Comparison of ENCODE assay signal across 8 mouse cellular contexts in the genomic region with DNA sequence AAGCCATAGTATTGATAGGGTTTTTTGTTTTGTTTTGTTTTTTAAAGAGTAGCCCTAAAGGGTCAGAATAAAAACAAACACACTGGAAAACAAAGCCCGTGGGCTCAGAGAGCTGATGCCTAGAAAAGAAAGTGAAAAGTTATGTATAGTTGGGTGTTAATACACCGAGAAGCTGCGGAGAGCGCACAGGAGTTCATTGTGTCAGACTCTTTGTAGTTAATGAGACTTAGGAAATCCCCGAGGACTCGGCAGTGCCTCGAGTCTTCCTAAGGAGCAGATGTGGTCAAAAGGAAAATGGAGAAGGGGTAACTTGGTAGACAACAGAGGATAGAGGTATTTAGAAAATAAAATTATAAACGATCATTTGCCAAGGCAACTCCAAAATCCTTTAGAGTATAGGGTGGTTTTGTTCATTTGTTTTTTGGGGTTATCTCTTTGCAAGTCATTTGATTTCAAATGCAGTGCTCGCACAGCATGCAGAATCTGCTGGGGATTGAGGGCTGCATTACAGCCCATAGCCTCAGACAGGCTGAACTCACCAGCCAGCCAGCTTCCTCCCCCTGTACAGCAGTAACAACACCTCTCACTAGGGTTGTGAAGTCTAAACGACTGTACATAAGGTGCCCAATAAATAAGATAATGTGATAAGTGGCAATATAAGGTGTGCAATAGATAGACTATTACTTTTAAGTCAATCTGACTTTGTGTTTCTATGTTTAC. TPM values are rescaled to one million over a fixed set of nuclear protein-coding genes. Genes with fewer than 3 reads are reported as not detected.
DNase-seq lines count a peak whose midpoint lies in the region; ATAC-seq lines count a peak whose summit lies in the region.

No protein-coding gene starts in this region.

- H3K9me3 ChIP-seq in megakaryocyte, embryonic 14.5 days: peaks cover 6% of the 10 kb centered on the region
- H3K9me3 ChIP-seq in forebrain, embryonic 11.5 days (ENCODE audit: control insufficient read depth, low read length): no peaks in the 10 kb centered on the region
- H3K9me3 ChIP-seq in limb, embryonic 13.5 days: no peaks in the 10 kb centered on the region
- H3K9me3 ChIP-seq in stomach, embryonic 15.5 days: no peaks in the 10 kb centered on the region

- no peaks in the 10 kb centered on the region for H3K36me3 ChIP-seq in megakaryocyte, embryonic 14.5 days (replicated peaks; ENCODE audit: low read length)
- no peaks in the 10 kb centered on the region for H3K36me3 ChIP-seq in forebrain, embryonic 11.5 days (ENCODE audit: control insufficient read depth, insufficient read depth, low read length)
- H3K36me3 ChIP-seq in limb, embryonic 13.5 days: peaks cover 24% of the 10 kb centered on the region
- H3K36me3 ChIP-seq in stomach, embryonic 15.5 days: peaks cover 10% of the 10 kb centered on the region; the same call in 1 of the 2 replicates

- under 1% methylated on average over 10 of the region's 10 CpGs for WGBS in forebrain, embryonic 11.5 days
- 2% methylated on average over 10 of the region's 10 CpGs for WGBS in limb, embryonic 13.5 days
- WGBS in stomach, embryonic 15.5 days: 9% methylated on average over 10 of the region's 10 CpGs

- ATAC-seq in megakaryocyte, adult 5-6 weeks (ENCODE audit: poor library complexity, severe bottlenecking): no peak
- peak; percentile 40; the same call in 1 of the 2 replicates for ATAC-seq in forebrain, embryonic 11.5 days (replicated peaks; ENCODE audit: low FRiP score)
- no peak for ATAC-seq in limb, embryonic 13.5 days (ENCODE audit: low FRiP score, low read depth)
- no peak for ATAC-seq in stomach, embryonic 15.5 days (ENCODE audit: insufficient read depth, low FRiP score, low read depth)

- peak overlapping the region; percentile 88 for H3K4me3 ChIP-seq in megakaryocyte, embryonic 14.5 days (replicated peaks)
- peak overlapping the region; percentile 34 for H3K4me3 ChIP-seq in forebrain, embryonic 11.5 days (ENCODE audit: low read depth, low read length)
- peak overlapping the region; percentile 42 for H3K4me3 ChIP-seq in limb, embryonic 13.5 days
- peak overlapping the region; percentile 37 for H3K4me3 ChIP-seq in stomach, embryonic 15.5 days (replicated peaks)

- peaks cover 43% of the 10 kb centered on the region for H3K27me3 ChIP-seq in megakaryocyte, embryonic 14.5 days (replicated peaks)
- no peaks in the 10 kb centered on the region for H3K27me3 ChIP-seq in forebrain, embryonic 11.5 days (ENCODE audit: control insufficient read depth, insufficient read depth, low read length)
- no peaks in the 10 kb centered on the region for H3K27me3 ChIP-seq in limb, embryonic 13.5 days
- H3K27me3 ChIP-seq in stomach, embryonic 15.5 days (replicated peaks): no peaks in the 10 kb centered on the region

- peaks cover 10% of the 10 kb centered on the region for H3K4me1 ChIP-seq in megakaryocyte, embryonic 14.5 days
- H3K4me1 ChIP-seq in forebrain, embryonic 11.5 days (replicated peaks; ENCODE audit: control insufficient read depth, insufficient read depth, low read length): peaks cover 5% of the 10 kb centered on the region
- peaks cover 14% of the 10 kb centered on the region for H3K4me1 ChIP-seq in limb, embryonic 13.5 days
- H3K4me1 ChIP-seq in stomach, embryonic 15.5 days: no peaks in the 10 kb centered on the region; the same call in 1 of the 2 replicates

- H3K4me2 ChIP-seq in forebrain, embryonic 11.5 days (ENCODE audit: low read depth, low read length, severe bottlenecking): peak overlapping the region; percentile 83
- H3K4me2 ChIP-seq in limb, embryonic 13.5 days (replicated peaks): peak overlapping the region; percentile 78
- H3K4me2 ChIP-seq in stomach, embryonic 15.5 days: peak overlapping the region; percentile 70

- H3K27ac ChIP-seq in forebrain, embryonic 11.5 days (ENCODE audit: low read depth, low read length): no peak overlapping the region
- no peak overlapping the region for H3K27ac ChIP-seq in limb, embryonic 13.5 days
- peak overlapping the region; percentile 38; the same call in 1 of the 2 replicates for H3K27ac ChIP-seq in stomach, embryonic 15.5 days

- no peak for DNase-seq in forebrain, embryonic 11.5 days (ENCODE audit: low spot score)
- DNase-seq in thymus, postnatal 25 days: no peak
- DNase-seq in gastrocnemius, postnatal 4 days (ENCODE audit: low spot score in 2 of 2): no peak
- DNase-seq in cerebellum, postnatal 4 days (ENCODE audit: low spot score in 2 of 2): no peak

- peak overlapping the region; percentile 57; the same call in 1 of the 2 replicates for H3K9ac ChIP-seq in forebrain, embryonic 11.5 days (ENCODE audit: low read length)
- H3K9ac ChIP-seq in limb, embryonic 13.5 days: peak overlapping the region; percentile 55; the same call in 1 of the 2 replicates
- H3K9ac ChIP-seq in stomach, embryonic 15.5 days: no peak overlapping the region; the same call in 1 of the 2 replicates

RNA-seq across cellular contexts. Expression of a gene that starts 18.1 kb away (rescaled TPM):
- 1.7 and 4.9 TPM in 2 replicates for polyA plus RNA-seq in megakaryocyte, embryonic 14.5 days (2012; ENCODE audit: insufficient read depth, low replicate concordance)
- 30.7 and 40.4 TPM in 2 replicates for total RNA-seq in megakaryocyte, adult 5-6 weeks (2015)
- 15.8 and 21.6 TPM in 2 replicates for total RNA-seq in megakaryocyte, adult 5-6 weeks (2017)
- polyA plus RNA-seq in forebrain, embryonic 11.5 days (2014; fragmentation: Nextera tagmentation; extraction: Ambion mirVana): 60.7 and 63.5 TPM in 2 replicates
- polyA plus RNA-seq in limb, embryonic 13.5 days (2015; fragmentation: Nextera tagmentation; extraction: Ambion mirVana): 98.7 and 103 TPM in 2 replicates
- 60.7 and 66.8 TPM in 2 replicates for polyA plus RNA-seq in stomach, embryonic 15.5 days (2015; fragmentation: Nextera tagmentation; extraction: Ambion mirVana)
- total RNA-seq in gastrocnemius, postnatal 4 days (2021): 10 to 100 TPM; 16.3 to 18.6 TPM

Comparison
In these comparisons a context has a peak if more than half of its experiments do, and no peak if none do; other contexts are left out.
1. H3K4me3 ChIP-seq: peak in every context shown above with its lines; median percentile 88 in megakaryocyte, embryonic 14.5 days; 42 in limb, embryonic 13.5 days; 37 in stomach, embryonic 15.5 days; 34 in forebrain, embryonic 11.5 days.
2. RNA of a gene that starts 18.1 kb away (polyA plus RNA-seq): 98.7 to 103 TPM in limb, embryonic 13.5 days, 60.7 to 63.5 TPM in forebrain, embryonic 11.5 days and 60.7 to 66.8 TPM in stomach, embryonic 15.5 days; 1.7 to 4.9 TPM in megakaryocyte, embryonic 14.5 days; every median in the first group is over 10 times any median in the second.
3. Peak in every context shown above with its lines, with median percentiles within 50 percentile points of each other: H3K4me2 ChIP-seq.